Mouse (Mus musculus): Measurements from ENCODE around the gene Ppp1r13b. TPM values are rescaled to one million over a fixed set of nuclear protein-coding genes. Genes with fewer than 3 reads are reported as not detected.
A peak's percentile ranks its signal among the peaks of the same experiment; 100 is the strongest.

Gene Ppp1r13b
- total RNA-seq, 4 experiments from 2014 or later: 56.1 to 61.6 (median 58.2) TPM

- DNase-seq (ENCODE audit: low spot score in 2 of 2): no peak
Measured at GRCm38 (mm10) chr12:111829954-111830353, 78.0 kb downstream of the Ppp1r13b start.

GRCm38 (mm10) chr12:111829447-111829846 lies 78.5 kb downstream of the Ppp1r13b start:
- DNase-seq (ENCODE audit: low spot score in 2 of 2): no peak

GRCm38 (mm10) chr12:111827556-111827955 lies 80.4 kb downstream of the Ppp1r13b start:
- no peak for DNase-seq (ENCODE audit: low spot score in 2 of 2)

GRCm38 (mm10) chr12:111821931-111822330 lies 86.0 kb downstream of the Ppp1r13b start:
- DNase-seq (ENCODE audit: low spot score in 2 of 2): no peak

GRCm38 (mm10) chr12:111820708-111821107 lies 87.2 kb downstream of the Ppp1r13b start:
- no peak for DNase-seq (ENCODE audit: low spot score in 2 of 2)

GRCm38 (mm10) chr12:111819936-111820335 lies 88.0 kb downstream of the Ppp1r13b start:
- DNase-seq (ENCODE audit: low spot score in 2 of 2): no peak

GRCm38 (mm10) chr12:111817991-111818390 lies 89.9 kb downstream of the Ppp1r13b start:
- DNase-seq (ENCODE audit: low spot score in 2 of 2): no peak

GRCm38 (mm10) chr12:111816967-111817366 lies 90.9 kb downstream of the Ppp1r13b start:
- DNase-seq (ENCODE audit: low spot score in 2 of 2): no peak

- peak in 1 of 2 experiments; percentile 77 for DNase-seq (ENCODE audit: low spot score in 2 of 2)
Measured at GRCm38 (mm10) chr12:111816528-111816927, 91.4 kb downstream of the Ppp1r13b start.

GRCm38 (mm10) chr12:111814769-111815762 lies 92.8 kb downstream of the Ppp1r13b start:
- no peak for DNase-seq (ENCODE audit: low spot score in 2 of 2)

- DNase-seq (ENCODE audit: low spot score in 2 of 2): peak; percentile 87 to 99
Measured at GRCm38 (mm10) chr12:111813766-111814617, 93.9 kb downstream of the Ppp1r13b start, which contains the start of the genes Xrcc3 and Zfyve21. TSS of gene Xrcc3 (minus strand) at chr12:111813873. TSS of gene Zfyve21 (plus strand) at chr12:111814170.

GRCm38 (mm10) chr12:111813111-111813765 lies 94.7 kb downstream of the Ppp1r13b start:
- no peak for DNase-seq (ENCODE audit: low spot score in 2 of 2)

GRCm38 (mm10) chr12:111812611-111813010 lies 95.3 kb downstream of the Ppp1r13b start:
- DNase-seq (ENCODE audit: low spot score in 2 of 2): no peak

- no peak for DNase-seq (ENCODE audit: low spot score in 2 of 2)
Measured at GRCm38 (mm10) chr12:111812075-111812474, 95.8 kb downstream of the Ppp1r13b start.

GRCm38 (mm10) chr12:111809762-111810161 lies 98.1 kb downstream of the Ppp1r13b start:
- DNase-seq (ENCODE audit: low spot score in 2 of 2): peak in 1 of 2 experiments; percentile 69

- DNase-seq (ENCODE audit: low spot score in 2 of 2): no peak
Measured at GRCm38 (mm10) chr12:111808775-111809174, 99.1 kb downstream of the Ppp1r13b start.

GRCm38 (mm10) chr12:111803538-111803937 lies 104.4 kb downstream of the Ppp1r13b start:
- DNase-seq (ENCODE audit: low spot score in 2 of 2): no peak

- DNase-seq (ENCODE audit: low spot score in 2 of 2): no peak
Measured at GRCm38 (mm10) chr12:111800459-111801183, 107.3 kb downstream of the Ppp1r13b start.

GRCm38 (mm10) chr12:111798493-111798892 lies 109.4 kb downstream of the Ppp1r13b start:
- no peak for DNase-seq (ENCODE audit: low spot score in 2 of 2)

- no peak for DNase-seq (ENCODE audit: low spot score in 2 of 2)
Measured at GRCm38 (mm10) chr12:111797251-111797650, 110.7 kb downstream of the Ppp1r13b start.
